Mouse (Mus musculus) neural tube, postnatal 0 days (tissue): Measurements from ENCODE around the gene Polr2e. TPM values are rescaled to one million over a fixed set of nuclear protein-coding genes. Genes with fewer than 3 reads are reported as not detected.

Experiments
- polyA plus RNA-seq: library from polyadenylated mRNA; unstranded; fragments of >200 nt; fragmentation: Nextera tagmentation; extraction: Ambion mirVana; gene quantifications from 2 replicates; pipeline ENCODE4 v1.2.1, GENCODE M21; 2015

The Polr2e gene
- polyA plus RNA-seq, result 138 and 143 TPM in 2 replicates

GRCm38 (mm10) chr10:80039559-80039979 lies at the start of gene Polr2e:
Gene Polr2e, minus strand, starts transcription at chr10:80039795.

GRCm38 (mm10) chr10:80047041-80047565 lies 7.5 kb upstream of the Polr2e start, which contains the start of gene Gpx4:
Gene Gpx4, plus strand, starts transcription at chr10:80047166.

GRCm38 (mm10) chr10:80016511-80016910 lies 23.1 kb downstream of the Polr2e start, which contains the start of gene Arhgap45:
Gene Arhgap45, plus strand, starts transcription at chr10:80016653.

GRCm38 (mm10) chr10:79996272-79997033 lies 43.1 kb downstream of the Polr2e start, which contains the start of gene Abca7:
Gene Abca7, plus strand, starts transcription at chr10:79996494.

GRCm38 (mm10) chr10:79988506-79989271 lies 50.9 kb downstream of the Polr2e start, which contains the start of gene Cnn2:
Gene Cnn2, plus strand, starts transcription at chr10:79988584.

Other genes with a start within 250 kb of the Polr2e start
- 0.12 TPM in 1 of 2 replicates, not detected in the other for gene Prss57, start 248.8 kb downstream of the Polr2e start, polyA plus RNA-seq
- 202 and 243 TPM in 2 replicates for gene Palm, start 246.2 kb downstream of the Polr2e start, polyA plus RNA-seq
- 0.36 and 0.45 TPM in 2 replicates for gene Misp, start 218.8 kb downstream of the Polr2e start, polyA plus RNA-seq
- 41.0 and 46.2 TPM in 2 replicates for gene Ptbp1, start 185.4 kb downstream of the Polr2e start, polyA plus RNA-seq
- 10.9 and 11.4 TPM in 2 replicates for gene Prtn3, start 165.3 kb downstream of the Polr2e start, polyA plus RNA-seq
- 253 and 298 TPM in 2 replicates for gene Plppr3, start 165.2 kb downstream of the Polr2e start, polyA plus RNA-seq
- gene Elane, start 153.5 kb downstream of the Polr2e start, polyA plus RNA-seq, result not detected in 2 replicates
- gene Cfd, start 148.9 kb downstream of the Polr2e start, polyA plus RNA-seq, result 0.37 TPM in 1 of 2 replicates, not detected in the other
- gene Med16, start 130.9 kb downstream of the Polr2e start, polyA plus RNA-seq, result 38.0 and 41.7 TPM in 2 replicates
- gene Gm26602, start 128.9 kb downstream of the Polr2e start, polyA plus RNA-seq, result 32.0 TPM in 1 of 2 replicates, not detected in the other
- gene Kiss1r, start 122.8 kb downstream of the Polr2e start, polyA plus RNA-seq, result 3.6 and 3.7 TPM in 2 replicates
- gene R3hdm4, start 118.6 kb downstream of the Polr2e start, polyA plus RNA-seq, result 268 and 306 TPM in 2 replicates
- 1.7 and 3.0 TPM in 2 replicates for gene Arid3a, start 112.8 kb downstream of the Polr2e start, polyA plus RNA-seq
- gene Wdr18, start 79.6 kb downstream of the Polr2e start, polyA plus RNA-seq, result 108 and 110 TPM in 2 replicates
- gene Grin3b, start 69.1 kb downstream of the Polr2e start, polyA plus RNA-seq, result 0.24 and 0.35 TPM in 2 replicates
- gene Tmem259, start 55.5 kb downstream of the Polr2e start, polyA plus RNA-seq, result 33.5 and 35.6 TPM in 2 replicates
- gene Cnn2, start 51.2 kb downstream of the Polr2e start, polyA plus RNA-seq, result 19.9 and 20.5 TPM in 2 replicates
- gene Abca7, start 43.3 kb downstream of the Polr2e start, polyA plus RNA-seq, result 2.6 TPM in 2 replicates
- 1.9 TPM in 2 replicates for gene Arhgap45, start 23.1 kb downstream of the Polr2e start, polyA plus RNA-seq
- gene Gpx4, start 7.4 kb upstream of the Polr2e start, polyA plus RNA-seq, result 738 and 765 TPM in 2 replicates
- 8.5 and 9.0 TPM in 2 replicates for gene Sbno2, start 65.8 kb upstream of the Polr2e start, polyA plus RNA-seq
- gene Stk11, start 76.0 kb upstream of the Polr2e start, polyA plus RNA-seq, result 14.6 and 18.3 TPM in 2 replicates
- gene Atp5d, start 98.8 kb upstream of the Polr2e start, polyA plus RNA-seq, result 803 and 819 TPM in 2 replicates
- 110 and 138 TPM in 2 replicates for gene Cbarp, start 101.0 kb upstream of the Polr2e start, polyA plus RNA-seq
- 16.4 and 21.8 TPM in 2 replicates for gene Midn, start 108.5 kb upstream of the Polr2e start, polyA plus RNA-seq
- gene Cirbp, start 126.2 kb upstream of the Polr2e start, polyA plus RNA-seq, result 566 and 579 TPM in 2 replicates
- gene 1600002K03Rik, start 133.1 kb upstream of the Polr2e start, polyA plus RNA-seq, result 6.4 and 8.1 TPM in 2 replicates
- gene Efna2, start 139.7 kb upstream of the Polr2e start, polyA plus RNA-seq, result 28.7 and 30.4 TPM in 2 replicates
- gene Mum1, start 186.6 kb upstream of the Polr2e start, polyA plus RNA-seq, result 37.7 and 42.6 TPM in 2 replicates
- gene Ndufs7, start 209.3 kb upstream of the Polr2e start, polyA plus RNA-seq, result 488 and 508 TPM in 2 replicates
- 28.8 and 33.0 TPM in 2 replicates for gene Gamt, start 221.2 kb upstream of the Polr2e start, polyA plus RNA-seq
- gene Dazap1, start 221.7 kb upstream of the Polr2e start, polyA plus RNA-seq, result 32.5 and 35.2 TPM in 2 replicates